Mouse (Mus musculus) spleen, postnatal 10 days (tissue): ENCODE measurements around the gene Mtfp1.

Experiments used
- DNase-seq, 2 experiments: peaks; one replicate each; pipeline ENCODE4 v3.0.0; 2021 to 2022; ENCODE audit warnings: low spot score in 2 of 2

Gene Mtfp1

GRCm38 (mm10) chr11:4083316-4084078 lies 11.7 kb downstream of the Mtfp1 start:
- DNase-seq: peak; percentile 22 to 50

GRCm38 (mm10) chr11:4080219-4080618 lies 15.0 kb downstream of the Mtfp1 start:
- DNase-seq: peak; percentile 53 to 75

DNA sequence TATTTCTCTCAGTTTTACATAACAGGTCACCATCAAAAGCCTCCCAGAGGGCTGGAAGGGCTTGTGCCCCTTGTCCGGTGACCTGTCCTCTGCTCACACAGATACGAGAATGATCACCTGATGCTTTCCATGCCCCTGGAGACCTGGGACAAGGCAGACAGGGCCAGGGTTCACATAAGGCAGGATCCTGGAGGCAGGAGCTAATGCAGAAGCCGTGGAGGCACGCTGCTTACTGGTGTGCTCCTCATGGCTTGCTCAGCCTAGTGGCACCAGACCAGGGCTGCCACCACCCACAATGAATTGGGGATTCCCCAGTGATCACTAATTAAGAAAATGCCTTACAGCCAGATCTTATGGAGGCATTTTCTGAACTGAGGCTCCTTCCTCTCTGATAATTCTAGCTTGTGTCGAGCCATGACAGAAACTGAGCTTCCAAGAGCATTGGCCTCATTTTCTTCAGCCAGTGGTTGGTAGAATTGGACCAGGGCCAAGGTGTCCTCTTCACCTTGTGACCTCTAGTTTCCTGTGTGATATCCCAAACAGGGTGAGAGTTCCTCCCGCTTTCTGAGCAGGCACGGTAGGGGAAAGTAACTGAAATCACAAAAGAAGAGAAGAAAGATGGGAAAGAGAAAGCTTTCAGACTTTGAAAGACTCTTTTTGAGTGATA lies 16.8 kb downstream of the Mtfp1 start:
- no peak for DNase-seq

DNA sequence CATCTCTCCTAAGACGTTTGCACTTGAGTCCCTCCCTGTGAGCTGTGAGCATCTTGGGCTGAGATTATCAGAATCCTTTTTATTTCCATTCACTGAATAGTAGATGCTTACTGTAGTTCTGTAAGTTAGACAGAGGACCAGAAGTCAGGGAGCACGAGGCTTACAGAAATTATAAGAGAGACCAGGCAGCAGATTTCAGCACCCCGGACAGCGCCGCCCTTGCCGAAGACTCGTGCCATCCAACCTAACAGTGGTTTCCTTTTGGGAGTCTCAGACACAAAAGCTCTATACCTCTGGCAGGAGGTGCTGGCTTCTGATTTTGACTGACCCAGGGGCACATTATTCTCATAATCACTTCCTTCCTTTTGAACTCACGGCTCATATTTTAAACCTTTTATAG lies 18.6 kb downstream of the Mtfp1 start:
- peak in 1 of 2 experiments; percentile 75 for DNase-seq

- no peak for DNase-seq
Observed at GRCm38 (mm10) chr11:4069664-4070063, 25.6 kb downstream of the Mtfp1 start.

GRCm38 (mm10) chr11:4064627-4065122 lies 30.6 kb downstream of the Mtfp1 start, which contains the start of gene Sec14l3:
Gene Sec14l3, plus strand, starts transcription at chr11:4064841.
- DNase-seq: no peak

DNA sequence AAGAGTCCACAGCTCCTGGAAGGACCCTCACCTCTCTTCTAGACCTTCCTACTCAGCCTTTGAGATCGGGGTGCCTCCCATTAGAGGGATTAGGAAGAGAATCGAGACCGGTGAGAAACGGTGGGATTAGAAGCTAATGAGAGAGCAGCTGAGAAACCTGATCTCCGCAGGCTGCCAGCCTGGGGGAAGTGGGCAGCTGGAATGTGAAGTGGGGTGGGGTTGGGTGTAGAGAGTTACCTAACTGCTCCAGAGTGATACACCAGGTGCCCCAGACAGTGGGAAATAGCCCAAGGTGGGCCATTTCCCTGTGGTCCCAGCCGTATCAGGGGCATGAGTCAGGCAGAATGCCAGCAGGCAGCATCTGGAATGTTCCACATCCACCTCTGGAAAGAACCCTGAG lies 32.3 kb downstream of the Mtfp1 start:
- DNase-seq: no peak

DNA sequence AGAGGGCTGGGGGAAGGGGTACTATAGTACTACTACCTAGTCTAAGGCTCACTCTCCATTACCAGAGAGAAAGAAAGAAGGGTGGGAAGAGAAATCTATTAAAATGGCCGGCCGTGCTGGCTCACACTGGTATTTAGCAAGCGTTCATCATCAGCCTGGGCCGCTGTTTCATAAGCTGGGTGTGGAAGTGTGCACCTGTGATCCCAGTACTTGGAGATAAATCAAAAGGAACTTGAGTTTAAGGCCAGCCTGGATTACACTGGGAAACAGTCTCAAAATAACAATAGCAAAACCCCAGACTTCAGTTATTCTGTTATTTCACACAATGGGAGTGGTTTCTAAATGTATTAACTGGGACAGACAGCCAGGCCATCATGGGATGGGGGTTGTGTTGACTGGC lies 32.7 kb downstream of the Mtfp1 start:
- no peak for DNase-seq

GRCm38 (mm10) chr11:4060866-4061575 lies 34.2 kb downstream of the Mtfp1 start:
- no peak for DNase-seq

- DNase-seq: peak; percentile 53 to 79
Observed at GRCm38 (mm10) chr11:4053586-4053985, 41.7 kb downstream of the Mtfp1 start.

DNA sequence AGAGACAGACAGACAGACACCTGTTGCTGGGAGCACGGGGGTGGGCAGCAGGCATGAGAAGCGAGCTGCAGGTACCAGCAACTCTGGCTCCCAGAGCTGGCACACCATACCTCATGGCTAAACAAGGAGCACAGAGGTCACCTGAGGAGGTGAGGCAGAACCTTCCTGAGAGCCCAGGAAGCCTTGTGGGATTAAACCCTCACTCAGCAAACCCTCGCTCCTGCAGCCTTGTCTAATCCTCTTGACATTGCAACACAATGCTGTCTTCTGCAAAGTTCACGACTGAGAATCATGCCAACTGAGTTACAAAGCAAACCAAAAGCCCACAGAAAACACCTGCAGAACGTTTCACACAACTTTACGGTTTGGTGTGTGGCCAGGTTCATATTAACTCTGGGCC lies 46.8 kb downstream of the Mtfp1 start:
- DNase-seq: no peak

DNA sequence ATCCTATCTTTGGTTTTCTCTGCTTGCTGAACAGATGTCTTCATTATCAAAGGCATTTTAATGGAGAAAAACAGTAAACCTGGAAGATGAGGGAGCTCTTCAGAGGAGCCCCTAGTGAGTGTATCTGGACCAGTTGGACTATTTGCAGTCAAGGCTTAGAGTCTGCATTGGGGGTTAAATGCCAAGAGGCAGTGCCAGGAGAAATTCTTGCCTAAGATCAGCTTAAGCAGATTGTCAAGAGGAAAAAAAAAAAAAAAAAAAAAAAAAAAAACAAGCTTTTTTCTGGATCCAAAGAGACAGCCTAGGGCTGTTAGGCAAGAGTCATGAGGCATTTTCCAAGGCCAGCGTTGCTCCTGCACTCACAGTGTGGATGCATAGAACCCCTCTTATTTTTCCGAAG lies 47.5 kb downstream of the Mtfp1 start:
- no peak for DNase-seq

DNA sequence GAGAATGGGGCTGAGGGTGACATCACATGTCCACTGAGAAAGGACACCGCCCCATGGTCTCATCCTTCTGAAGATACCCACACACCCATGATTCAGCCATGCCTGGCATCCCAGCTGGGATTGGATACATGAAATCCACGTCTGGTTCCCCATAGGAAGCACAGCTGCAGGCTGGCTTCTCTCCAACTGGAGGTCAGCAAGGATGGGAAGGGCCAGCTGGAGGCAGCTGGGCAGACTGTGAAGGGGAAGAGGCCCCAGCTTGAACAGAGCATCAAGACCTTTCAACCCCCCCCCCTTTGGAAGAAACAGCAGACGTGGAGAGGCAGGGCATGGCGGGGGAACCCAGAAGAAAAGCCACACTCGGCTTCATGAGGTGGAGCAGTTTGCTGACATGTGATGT lies 48.7 kb downstream of the Mtfp1 start:
- no peak for DNase-seq

- no peak for DNase-seq
Observed at GRCm38 (mm10) chr11:4043081-4043480, 52.2 kb downstream of the Mtfp1 start.
